Mouse (Mus musculus): ENCODE measurements around the gene Rbm19.

DNA sequence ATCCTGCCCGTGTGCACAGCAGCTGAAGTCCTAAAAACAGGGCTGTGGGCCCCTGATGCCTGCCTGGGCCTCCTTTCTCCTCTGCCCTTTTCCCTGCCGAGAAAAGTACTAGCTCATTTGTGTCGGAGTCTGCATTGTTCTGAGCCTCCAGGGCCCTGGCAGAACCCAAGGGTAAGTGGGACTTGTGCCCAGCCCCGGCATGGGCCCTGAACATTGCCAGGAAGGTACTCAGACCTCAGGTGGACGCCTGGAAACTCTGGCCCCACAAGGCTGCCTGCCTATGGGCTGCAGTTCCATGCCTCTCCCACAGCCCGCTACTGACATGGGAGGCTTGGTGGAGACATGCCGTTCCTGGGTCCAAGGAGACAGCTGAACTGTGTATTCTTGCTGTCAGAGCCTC lies 72.3 kb downstream of the Rbm19 start:
- no peak for TF ChIP-seq CTCF (IDR thresholded peaks at IDR 0.05; ENCODE audit: control insufficient read depth, insufficient read depth, insufficient read length)
- no peak for TF ChIP-seq USF1 (IDR thresholded peaks at IDR 0.05; ENCODE audit: low read depth)
- no peak for TF ChIP-seq MYOD1 (IDR thresholded peaks at IDR 0.05; ENCODE audit: control insufficient read depth, insufficient read length, low read depth)
- TF ChIP-seq CEBPB (IDR thresholded peaks at IDR 0.05; ENCODE audit: low read depth), result no peak
